Mouse (Mus musculus): ENCODE data around the gene Rin2.
A peak's percentile ranks its signal among the peaks of the same experiment; 100 is the strongest.

The Rin2 gene

GRCm38 (mm10) chr2:145676544-145676925, 1.5 kb downstream of the Rin2 start:
- TF ChIP-seq GATA4 (IDR thresholded peaks at IDR 0.05; ENCODE audit: insufficient replicate concordance, low read length) = peak; percentile 13; the same call in 1 of the 2 replicates

- TF ChIP-seq GATA4 (IDR thresholded peaks at IDR 0.05; ENCODE audit: insufficient replicate concordance, low read length) = no peak
These were observed 1.9 kb downstream of the Rin2 start for GRCm38 (mm10) chr2:145676936-145677335.

- TF ChIP-seq GATA4 (IDR thresholded peaks at IDR 0.05; ENCODE audit: insufficient replicate concordance, low read length) = no peak
These were observed 5.1 kb downstream of the Rin2 start for GRCm38 (mm10) chr2:145680141-145680540.

- TF ChIP-seq GATA4 (IDR thresholded peaks at IDR 0.05; ENCODE audit: insufficient replicate concordance, low read length) = no peak
These were observed 5.7 kb downstream of the Rin2 start for GRCm38 (mm10) chr2:145680762-145681161.

- no peak for TF ChIP-seq GATA4 (IDR thresholded peaks at IDR 0.05; ENCODE audit: insufficient replicate concordance, low read length)
These were observed 6.6 kb downstream of the Rin2 start for GRCm38 (mm10) chr2:145681626-145682025.

- TF ChIP-seq GATA4 (IDR thresholded peaks at IDR 0.05; ENCODE audit: insufficient replicate concordance, low read length) = no peak
These were observed 7.9 kb downstream of the Rin2 start for GRCm38 (mm10) chr2:145682924-145683323.

GRCm38 (mm10) chr2:145683536-145683935, 8.5 kb downstream of the Rin2 start:
- TF ChIP-seq GATA4 (IDR thresholded peaks at IDR 0.05; ENCODE audit: insufficient replicate concordance, low read length) = no peak

GRCm38 (mm10) chr2:145684151-145684550, 9.1 kb downstream of the Rin2 start:
- TF ChIP-seq GATA4 (IDR thresholded peaks at IDR 0.05; ENCODE audit: insufficient replicate concordance, low read length) = no peak

GRCm38 (mm10) chr2:145684891-145685290, 9.9 kb downstream of the Rin2 start:
- no peak for TF ChIP-seq GATA4 (IDR thresholded peaks at IDR 0.05; ENCODE audit: insufficient replicate concordance, low read length)

GRCm38 (mm10) chr2:145686017-145686416, 11.0 kb downstream of the Rin2 start:
- no peak for TF ChIP-seq GATA4 (IDR thresholded peaks at IDR 0.05; ENCODE audit: insufficient replicate concordance, low read length)

- no peak for TF ChIP-seq GATA4 (IDR thresholded peaks at IDR 0.05; ENCODE audit: insufficient replicate concordance, low read length)
These were observed 16.5 kb downstream of the Rin2 start for GRCm38 (mm10) chr2:145691367-145692009.

- no peak for TF ChIP-seq GATA4 (IDR thresholded peaks at IDR 0.05; ENCODE audit: insufficient replicate concordance, low read length)
These were observed 22.1 kb downstream of the Rin2 start for GRCm38 (mm10) chr2:145697160-145697559.

GRCm38 (mm10) chr2:145699414-145700071, 24.5 kb downstream of the Rin2 start:
- TF ChIP-seq GATA4 (IDR thresholded peaks at IDR 0.05; ENCODE audit: insufficient replicate concordance, low read length) = no peak; the same call in 1 of the 2 replicates

- TF ChIP-seq GATA4 (IDR thresholded peaks at IDR 0.05; ENCODE audit: insufficient replicate concordance, low read length) = no peak
These were observed 25.4 kb downstream of the Rin2 start for GRCm38 (mm10) chr2:145700237-145700985.

GRCm38 (mm10) chr2:145701605-145702335, 26.8 kb downstream of the Rin2 start:
- TF ChIP-seq GATA4 (IDR thresholded peaks at IDR 0.05; ENCODE audit: insufficient replicate concordance, low read length) = no peak

Measured in liver, adult (tissue).